Mouse (Mus musculus) MEL (cell line): Measurements from ENCODE around the gene Mycbp2. TPM values are rescaled to one million over a fixed set of nuclear protein-coding genes. Genes with fewer than 3 reads are reported as not detected.

Source experiments
- DNase-seq: peaks from one replicate; pipeline ENCODE4 v3.0.0; 2011; ENCODE audit warnings: low read depth, low spot score
- H3K27ac ChIP-seq: 2 replicates; pipeline ENCODE4 v1.5.1; 2012; ENCODE audit warnings: low read depth, mild to moderate bottlenecking, control low read depth, low read length, moderate library complexity; ENCODE audit not compliant: control insufficient read depth
- H3K27me3 ChIP-seq, 2 experiments: fragments of 150-350 bp in 1 of 2; sonication (generic) in 1 of 2; 2 replicates each; pipeline ENCODE4 v1.6.1; 2012; ENCODE audit warnings: low read length in 2 of 2, mild to moderate bottlenecking in 2 of 2, improper control_type of control experiment in 1 of 2, moderate library complexity in 1 of 2; ENCODE audit not compliant: insufficient read depth in 2 of 2, control insufficient read depth in 1 of 2
- H3K36me3 ChIP-seq, 2 experiments: 2 replicates each; pipeline ENCODE4 v1.6.1; 2012 to 2014; ENCODE audit warnings: low read length in 2 of 2, improper control_type of control experiment in 1 of 2, inconsistent platforms in 1 of 2, mild to moderate bottlenecking in 1 of 2; ENCODE audit not compliant: insufficient read depth in 2 of 2, control insufficient read depth in 1 of 2
- H3K4me1 ChIP-seq, 2 experiments: fragments of 150-350 bp in 1 of 2; sonication (generic) in 1 of 2; 2 replicates each; pipeline ENCODE4 v1.6.1; 2012; ENCODE audit warnings: low read length in 2 of 2, improper control_type of control experiment in 1 of 2, mild to moderate bottlenecking in 1 of 2; ENCODE audit not compliant: insufficient read depth in 2 of 2, control insufficient read depth in 1 of 2
- H3K4me3 ChIP-seq, 2 experiments: fragments of 150-350 bp in 1 of 2; sonication (generic) in 1 of 2; 2 replicates each; pipeline ENCODE4 v1.5.1; 2012; ENCODE audit warnings: low read depth in 2 of 2, low read length in 2 of 2, mild to moderate bottlenecking in 2 of 2, moderate library complexity in 2 of 2, control low read depth in 1 of 2, improper control_type of control experiment in 1 of 2; ENCODE audit not compliant: control insufficient read depth in 1 of 2, insufficient read depth in 1 of 2
- H3K79me2 ChIP-seq: 2 replicates; pipeline ENCODE4 v1.6.1; 2012; ENCODE audit warnings: mild to moderate bottlenecking, low read length, moderate library complexity; ENCODE audit not compliant: control insufficient read depth, poor library complexity, insufficient read depth
- H3K9ac ChIP-seq: 2 replicates; pipeline ENCODE4 v1.6.1; 2012; ENCODE audit warnings: low read depth, mild to moderate bottlenecking, control low read depth, low read length, moderate library complexity; ENCODE audit not compliant: control insufficient read depth, poor library complexity, severe bottlenecking
- H3K9me3 ChIP-seq: fragments of 150-350 bp; sonication (generic); replicated peaks from 2 replicates; pipeline ENCODE4 v1.6.1; 2012; ENCODE audit warnings: mild to moderate bottlenecking, low read length, improper control_type of control experiment, moderate library complexity; ENCODE audit not compliant: insufficient read depth
- BHLHE40 ChIP-seq: IDR thresholded peaks from 2 replicates; pipeline ENCODE4 v1.6.1; 2012; ENCODE audit warnings: low read depth, mild to moderate bottlenecking, inconsistent platforms, low read length, improper control_type of control experiment, borderline replicate concordance
- ELF1 ChIP-seq: IDR thresholded peaks from 2 replicates; pipeline ENCODE4 v1.6.1; 2014; ENCODE audit warnings: low read depth, mild to moderate bottlenecking, inconsistent platforms, low read length, improper control_type of control experiment, moderate library complexity
- EP300 ChIP-seq, 2 experiments: IDR thresholded peaks; 2 replicates each; pipeline ENCODE4 v1.6.1; 2011; ENCODE audit warnings: improper control_type of control experiment in 2 of 2, low read length in 2 of 2, low read depth in 1 of 2, mild to moderate bottlenecking in 1 of 2
- GABPA ChIP-seq: IDR thresholded peaks from 2 replicates; pipeline ENCODE4 v1.6.1; 2012; ENCODE audit warnings: low read depth, mild to moderate bottlenecking, inconsistent platforms, low read length, improper control_type of control experiment, moderate library complexity
- GATA1 ChIP-seq: IDR thresholded peaks from 2 replicates; pipeline ENCODE4 v1.6.1; 2011; ENCODE audit warnings: low read depth, low read length, improper control_type of control experiment
- JUND ChIP-seq: IDR thresholded peaks from 2 replicates; pipeline ENCODE4 v1.6.1; 2011; ENCODE audit warnings: low read depth, mild to moderate bottlenecking, improper control_type of control experiment, low read length
- MAZ ChIP-seq: IDR thresholded peaks from 2 replicates; pipeline ENCODE4 v1.6.1; 2012; ENCODE audit warnings: low read depth, mild to moderate bottlenecking, inconsistent platforms, low read length, improper control_type of control experiment
- MXI1 ChIP-seq: IDR thresholded peaks from 2 replicates; pipeline ENCODE4 v1.6.1; 2011; ENCODE audit warnings: mild to moderate bottlenecking, low read depth, low read length, improper control_type of control experiment
- MYC ChIP-seq: IDR thresholded peaks from 2 replicates; pipeline ENCODE4 v1.6.1; 2011; ENCODE audit warnings: low read depth, mild to moderate bottlenecking, low read length, improper control_type of control experiment, moderate library complexity
- NELFE ChIP-seq: IDR thresholded peaks from 2 replicates; pipeline ENCODE4 v1.6.1; 2011; ENCODE audit warnings: low read depth, low read length, improper control_type of control experiment
- POLR2A ChIP-seq, 2 experiments: IDR thresholded peaks; 2 replicates each; pipeline ENCODE4 v1.6.1; 2011 to 2012; ENCODE audit warnings: low read length in 2 of 2, mild to moderate bottlenecking in 2 of 2, control low read depth in 1 of 2, improper control_type of control experiment in 1 of 2, low read depth in 1 of 2, moderate library complexity in 1 of 2; ENCODE audit not compliant: control insufficient read depth in 1 of 2, insufficient read depth in 1 of 2, poor library complexity in 1 of 2
- POLR2AphosphoS5 ChIP-seq: IDR thresholded peaks from 2 replicates; pipeline ENCODE4 v1.6.1; 2012; ENCODE audit warnings: low read depth, borderline replicate concordance, mild to moderate bottlenecking, inconsistent platforms, low read length, moderate library complexity, mixed read lengths
- RCOR1 ChIP-seq: IDR thresholded peaks from 2 replicates; pipeline ENCODE4 v1.6.1; 2012; ENCODE audit warnings: low read depth, mild to moderate bottlenecking, inconsistent platforms, low read length, improper control_type of control experiment
- TAL1 ChIP-seq: IDR thresholded peaks from 2 replicates; pipeline ENCODE4 v1.6.1; 2012; ENCODE audit warnings: mild to moderate bottlenecking, inconsistent platforms, low read length, moderate library complexity, mixed read lengths
- TBP ChIP-seq: IDR thresholded peaks from 2 replicates; pipeline ENCODE4 v1.8.0; 2011; ENCODE audit warnings: low read depth, low read length, improper control_type of control experiment
- TCF12 ChIP-seq: IDR thresholded peaks from 2 replicates; pipeline ENCODE4 v1.6.1; 2014; ENCODE audit warnings: low read depth, mild to moderate bottlenecking, inconsistent platforms, low read length, improper control_type of control experiment, moderate library complexity
- USF1 ChIP-seq: IDR thresholded peaks from 2 replicates; pipeline ENCODE4 v1.6.1; 2014; ENCODE audit warnings: low read depth, mild to moderate bottlenecking, inconsistent platforms, low read length, improper control_type of control experiment, moderate library complexity
- ZKSCAN1 ChIP-seq: IDR thresholded peaks from 2 replicates; pipeline ENCODE4 v1.6.1; 2012; ENCODE audit warnings: low read depth, mild to moderate bottlenecking, inconsistent platforms, low read length, improper control_type of control experiment, moderate library complexity
- ZNF384 ChIP-seq: IDR thresholded peaks from 2 replicates; pipeline ENCODE4 v1.6.1; 2012; ENCODE audit warnings: low read depth, mild to moderate bottlenecking, inconsistent platforms, low read length, improper control_type of control experiment
- polyA plus RNA-seq, 2 experiments: library from polyadenylated mRNA; stranded (reverse) in 1 of 2; unstranded in 1 of 2; fragments of >175 nt in 1 of 2; fragments of >200 nt in 1 of 2; gene quantifications; 2 replicates each; pipeline versions ENCODE4 v1.2.1 to v1.2.4; 2012; ENCODE audit warnings: low replicate concordance in 2 of 2, low read depth in 1 of 2; ENCODE audit not compliant: insufficient read length in 2 of 2, insufficient read depth in 1 of 2, missing spikeins in 1 of 2
- total RNA-seq: library from RNA; depleted of rRNA; stranded (reverse); fragments of 300-350 nt; gene quantifications from 2 replicates; pipeline ENCODE4 v1.2.3, GENCODE M21; 2012

The Mycbp2 gene
- total and polyA plus RNA-seq, 3 experiments = 9.1 to 28.0 (median 23.4) TPM

DNA sequence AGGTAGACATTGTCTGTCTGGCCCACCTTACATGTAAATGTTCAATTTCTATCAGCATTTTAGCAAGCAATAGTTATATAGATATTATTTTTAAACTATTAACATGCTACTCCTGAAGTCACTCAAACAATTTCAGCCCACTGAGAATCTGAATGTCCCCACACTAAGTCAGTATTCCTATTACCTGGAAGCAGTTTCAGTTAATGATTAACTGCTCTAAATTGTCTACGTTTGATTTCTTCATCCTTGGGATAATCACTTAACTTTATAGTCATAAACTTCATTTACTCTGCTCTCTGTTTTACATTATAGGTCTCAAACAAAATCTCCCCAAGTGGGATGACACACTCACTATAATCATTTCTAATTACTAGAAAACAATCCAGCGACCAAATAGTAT is 60.0 kb downstream of the Mycbp2 start:
- Histone ChIP-seq H3K9me3 (no peaks in the 10 kb centered on the region), H3K9ac (no peak overlapping the region), H3K4me3 (no peak overlapping the region), H3K4me1 (no peaks in the 10 kb centered on the region), H3K27me3 (no peaks in the 10 kb centered on the region), H3K79me2 (no peaks in the 10 kb centered on the region), H3K36me3 (peaks cover 0 to 9% of the 10 kb centered on the region in 2 experiments; a peak in 2 of 4 replicates), H3K27ac (no peak overlapping the region)
- TF ChIP-seq ZNF384 = no peak
- TF ChIP-seq NELFE = no peak
- TF ChIP-seq POLR2A (IDR thresholded peaks at IDR 0.05; ENCODE audit: control insufficient read depth in 1 of 2, insufficient read depth in 1 of 2, low read depth in 1 of 2, low read length in 2 of 2, poor library complexity in 1 of 2) = no peak
- TF ChIP-seq TAL1 = no peak
- TF ChIP-seq ZKSCAN1 = no peak
- no peak for TF ChIP-seq MYC
- no peak for TF ChIP-seq EP300 (IDR thresholded peaks at IDR 0.05; ENCODE audit: low read depth in 1 of 2, low read length in 2 of 2)
- TF ChIP-seq ELF1 = no peak
- TF ChIP-seq GABPA = no peak
- DNase-seq = no peak

DNA sequence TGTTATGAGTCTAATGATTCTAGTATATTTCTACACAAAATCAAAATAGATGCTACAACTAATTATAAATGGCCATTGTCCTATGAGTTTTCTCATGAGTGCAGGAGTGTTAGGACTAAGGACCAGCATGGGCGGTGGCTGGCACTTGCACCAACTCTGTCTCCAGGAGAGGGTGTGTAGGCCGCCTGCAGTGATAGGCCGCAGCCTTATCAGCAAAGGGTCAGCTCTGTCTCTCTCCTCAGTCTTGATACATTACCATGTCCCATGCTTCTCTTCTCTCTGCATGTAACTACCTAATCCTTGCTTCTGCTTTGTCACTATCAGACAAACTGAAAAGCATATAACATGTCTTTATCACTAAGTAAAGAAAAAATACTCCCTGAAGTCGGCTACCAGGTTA is 69.9 kb downstream of the Mycbp2 start:
- Histone ChIP-seq H3K36me3 (peaks cover 4 to 6% of the 10 kb centered on the region in 2 experiments), H3K79me2 (no peaks in the 10 kb centered on the region), H3K4me3 (no peak overlapping the region), H3K9ac (no peak overlapping the region), H3K4me1 (peaks cover 0 to 15% of the 10 kb centered on the region in 2 experiments; a peak in 2 of 4 replicates), H3K9me3 (no peaks in the 10 kb centered on the region), H3K27me3 (no peaks in the 10 kb centered on the region), H3K27ac (no peak overlapping the region)
- TF ChIP-seq MAZ = no peak
- TF ChIP-seq JUND = no peak
- peak; percentile 64 for TF ChIP-seq GATA1
- no peak for TF ChIP-seq USF1
- no peak for TF ChIP-seq ZKSCAN1
- peak; percentile 38; the same call in 1 of the 2 replicates for TF ChIP-seq TCF12
- peak; percentile 27 to 47; a peak in 3 of 4 replicates for TF ChIP-seq EP300 (IDR thresholded peaks at IDR 0.05; ENCODE audit: low read depth in 1 of 2, low read length in 2 of 2)
- no peak for TF ChIP-seq POLR2AphosphoS5
- no peak for TF ChIP-seq TBP
- TF ChIP-seq RCOR1 = peak; percentile 16; the same call in 1 of the 2 replicates
- TF ChIP-seq MXI1 = peak; percentile 14; the same call in 1 of the 2 replicates
- no peak for TF ChIP-seq BHLHE40
- peak; percentile 71 for DNase-seq
